Mouse (Mus musculus): Measurements from ENCODE around the gene Pex7.

Pex7 gene

GRCm38 (mm10) chr10:19804763-19805162 lies 102.7 kb downstream of the Pex7 start:
- in situ Hi-C loops (cut with MboI, MseI): no loop called here

All from T-helper 2 cell (primary cell).